Mouse (Mus musculus) forebrain, embryonic 14.5 days (tissue): Measurements from ENCODE around the gene Cib1. TPM values are rescaled to one million over a fixed set of nuclear protein-coding genes. Genes with fewer than 3 reads are reported as not detected.

Source experiments
- ATAC-seq: fragments of 200-750 bp; cut with Nextera tagmentation; 2 replicates; pipeline ENCODE4 v1.8.0; 2017; ENCODE audit warnings: mild to moderate bottlenecking, moderate library complexity
- DNase-seq: peaks from one replicate; pipeline ENCODE4 v3.0.0-alpha.2; 2015; ENCODE audit warnings: low spot score
- H3K27ac ChIP-seq: fragments of 300-500 bp; sonication (generic); 2 replicates; pipeline ENCODE4 v1.5.1; 2014; ENCODE audit warnings: low read depth, mild to moderate bottlenecking, control low read depth, low read length, moderate library complexity
- H3K27me3 ChIP-seq: fragments of 300-500 bp; sonication (generic); replicated peaks from 2 replicates; pipeline ENCODE4 v1.6.1; 2014; ENCODE audit warnings: low read length, control low read depth, mixed read lengths; ENCODE audit not compliant: control insufficient read depth, insufficient read depth
- H3K36me3 ChIP-seq: fragments of 300-500 bp; sonication (generic); 2 replicates; pipeline ENCODE4 v1.6.1; 2014; ENCODE audit warnings: low read length, control low read depth; ENCODE audit not compliant: control insufficient read depth, insufficient read depth
- H3K4me1 ChIP-seq: fragments of 300-500 bp; sonication (generic); 2 replicates; pipeline ENCODE4 v1.6.1; 2014; ENCODE audit warnings: antibody characterized with exemption, low read length, control low read depth; ENCODE audit not compliant: control insufficient read depth, insufficient read depth
- H3K4me2 ChIP-seq: fragments of 300-500 bp; sonication (generic); 2 replicates; pipeline ENCODE4 v1.6.1; 2014; ENCODE audit warnings: mild to moderate bottlenecking, control low read depth, low read length
- H3K4me3 ChIP-seq: fragments of 300-500 bp; sonication (generic); 2 replicates; pipeline ENCODE4 v1.5.1; 2014; ENCODE audit warnings: low read depth, low read length, control low read depth
- H3K9ac ChIP-seq: fragments of 300-500 bp; sonication (generic); 2 replicates; pipeline ENCODE4 v1.6.1; 2014; ENCODE audit warnings: mild to moderate bottlenecking, low read length, control low read depth, moderate library complexity
- H3K9me3 ChIP-seq: fragments of 300-500 bp; sonication (generic); replicated peaks from 2 replicates; pipeline ENCODE4 v1.6.1; 2016; ENCODE audit warnings: low read length, control low read depth, mixed read lengths; ENCODE audit not compliant: control insufficient read depth
- WGBS: fragments of 180-500 bp; shearing (Covaris S2); extraction: QIAGEN DNeasy Blood & Tissue Kit; methylation state at CpG from one replicate; pipeline ENCODE4 v1.1.7; 2014; 5-methylcytosine and 5-hydroxymethylcytosine counted together
- polyA plus RNA-seq: library from polyadenylated mRNA; unstranded; fragments of >200 nt; fragmentation: Nextera tagmentation; extraction: Ambion mirVana; gene quantifications from 2 replicates; pipeline ENCODE4 v1.2.1, GENCODE M21; 2014

The Cib1 gene
- polyA plus RNA-seq, 1 experiment from 2014 or later: 38.5 TPM

GRCm38 (mm10) chr7:80246148-80246721 lies 13.6 kb upstream of the Cib1 start, which contains the start of gene Ttll13:
Gene Ttll13, plus strand, starts transcription at chr7:80246376.
- under 1% methylated on average over 48 of the region's 48 CpGs for WGBS
- ATAC-seq: peak; percentile 99
- H3K36me3 ChIP-seq: no peaks in the 10 kb centered on the region
- H3K9ac ChIP-seq: peak within 1 kb of the TSS; percentile 69
- H3K9me3 ChIP-seq: no peaks in the 10 kb centered on the region
- no peaks in the 10 kb centered on the region for H3K27me3 ChIP-seq
- H3K4me3 ChIP-seq: peak within 1 kb of the TSS; percentile 48
- peak within 1 kb of the TSS; percentile 78 for H3K27ac ChIP-seq
- DNase-seq: peak; percentile 99
- no peaks in the 10 kb centered on the region for H3K4me1 ChIP-seq
- H3K4me2 ChIP-seq: peak within 1 kb of the TSS; percentile 55

DNA sequence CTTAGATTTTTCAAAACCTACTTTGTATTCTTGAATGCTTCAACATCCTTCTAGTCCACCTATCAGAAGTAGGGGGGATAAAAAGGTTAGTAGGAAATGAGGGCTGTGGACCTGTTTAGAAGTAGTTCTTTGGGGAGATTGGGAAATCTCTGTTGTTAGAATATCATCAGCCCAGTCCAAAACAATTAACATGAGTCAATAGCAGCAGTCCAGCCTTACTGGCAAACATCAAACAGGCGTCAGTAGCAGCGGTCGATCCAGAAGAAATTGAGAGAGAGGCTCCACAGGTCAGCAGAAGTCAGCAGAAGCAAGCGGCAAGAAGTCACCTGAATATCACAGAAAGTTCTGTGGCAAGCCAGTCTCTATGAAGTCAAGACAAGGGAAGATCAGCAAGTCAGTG lies 12.2 kb upstream of the Cib1 start:
- WGBS: 96% methylated on average over 4 of the region's 4 CpGs
- ATAC-seq: no peak

DNA sequence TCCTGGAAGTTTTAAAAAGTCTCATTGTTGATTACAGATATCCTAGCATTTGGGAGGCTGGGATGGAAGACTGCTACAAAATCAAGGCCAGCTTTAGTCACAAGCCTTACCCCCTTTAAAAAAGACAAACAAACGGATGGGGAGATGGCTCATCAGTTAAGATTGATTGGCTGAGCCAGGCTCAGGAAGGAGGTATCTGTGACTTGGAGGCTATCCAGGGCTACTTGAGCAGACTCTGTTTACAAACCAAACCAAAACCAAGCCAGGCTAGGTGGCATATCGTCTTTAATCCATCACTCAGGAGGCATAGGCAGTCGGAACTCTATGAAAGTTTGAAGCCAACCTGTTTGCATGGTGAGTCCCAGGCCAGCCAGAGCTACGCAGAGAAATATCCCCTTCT lies 9.0 kb upstream of the Cib1 start:
- Histone ChIP-seq H3K9me3 (no peaks in the 10 kb centered on the region), H3K4me3 (no peak overlapping the region), H3K4me1 (no peaks in the 10 kb centered on the region), H3K9ac (no peak overlapping the region), H3K36me3 (peaks cover 19% of the 10 kb centered on the region), H3K27me3 (no peaks in the 10 kb centered on the region), H3K27ac (no peak overlapping the region), H3K4me2 (no peak overlapping the region)
- no peak for DNase-seq
- 88% methylated on average over 4 of the region's 4 CpGs for WGBS
- no peak for ATAC-seq

More for the DNA sequence above, 12.2 kb upstream of the Cib1 start:
- no peak overlapping the region for H3K4me2 ChIP-seq
- H3K9me3 ChIP-seq: no peaks in the 10 kb centered on the region
- no peaks in the 10 kb centered on the region for H3K27me3 ChIP-seq
- no peak for DNase-seq
- no peak overlapping the region for H3K27ac ChIP-seq
- no peak overlapping the region for H3K4me3 ChIP-seq
- no peaks in the 10 kb centered on the region for H3K4me1 ChIP-seq
- H3K9ac ChIP-seq: no peak overlapping the region
- H3K36me3 ChIP-seq: peaks cover 7% of the 10 kb centered on the region; the same call in 1 of the 2 replicates

GRCm38 (mm10) chr7:80238542-80238941 lies 5.9 kb upstream of the Cib1 start:
- H3K4me1 ChIP-seq: no peaks in the 10 kb centered on the region
- ATAC-seq (no peak), DNase-seq (no peak)
- no peak overlapping the region for H3K4me3 ChIP-seq
- 89% methylated on average over 10 of the region's 10 CpGs for WGBS
- H3K9me3 ChIP-seq: no peaks in the 10 kb centered on the region
- peaks cover 19% of the 10 kb centered on the region for H3K36me3 ChIP-seq
- H3K4me2 ChIP-seq: no peak overlapping the region
- H3K9ac ChIP-seq: no peak overlapping the region
- no peak overlapping the region for H3K27ac ChIP-seq
- H3K27me3 ChIP-seq: no peaks in the 10 kb centered on the region

- H3K27me3 ChIP-seq: no peaks in the 10 kb centered on the region
- peak overlapping the region; percentile 95 for H3K4me2 ChIP-seq
- H3K4me3 ChIP-seq: no peak overlapping the region
- no peak overlapping the region for H3K27ac ChIP-seq
- ATAC-seq: no peak
- no peaks in the 10 kb centered on the region for H3K9me3 ChIP-seq
- H3K36me3 ChIP-seq: peaks cover 4% of the 10 kb centered on the region; the same call in 1 of the 2 replicates
- peak overlapping the region; percentile 13; the same call in 1 of the 2 replicates for H3K9ac ChIP-seq
- peaks cover 11% of the 10 kb centered on the region for H3K4me1 ChIP-seq
- DNase-seq: no peak
- 84% methylated on average over 9 of the region's 9 CpGs for WGBS
These were observed 1.2 kb upstream of the Cib1 start for GRCm38 (mm10) chr7:80233799-80234198.

DNA sequence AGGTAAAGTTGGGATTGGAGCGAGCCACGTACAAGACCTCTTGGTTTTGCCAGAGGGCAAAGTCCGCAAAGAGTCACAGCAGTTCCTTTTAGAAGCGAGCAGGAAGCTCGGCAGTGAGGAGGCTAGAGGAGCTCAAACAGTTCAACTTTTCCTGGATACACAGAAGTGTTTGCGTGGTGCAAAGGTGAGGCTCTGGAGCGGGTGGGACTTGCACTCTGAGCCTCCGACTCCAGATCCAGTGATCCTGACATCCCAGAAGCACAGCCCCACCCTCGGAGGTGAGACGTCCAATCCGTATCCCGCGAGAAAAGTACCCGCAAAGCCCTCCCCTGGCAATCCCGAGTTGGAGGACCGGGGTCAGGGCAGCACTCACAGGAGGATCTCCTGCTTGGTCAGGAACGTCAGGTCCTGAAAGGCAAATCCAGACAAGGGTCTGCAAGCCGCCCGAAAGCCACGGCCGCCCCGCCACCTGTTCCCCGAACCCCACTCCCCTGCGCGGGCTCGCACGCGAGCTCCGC lies 583 bp downstream of the Cib1 start:
- WGBS: under 1% methylated on average over 29 of the region's 29 CpGs
- DNase-seq: peak; percentile 10
- Histone ChIP-seq H3K9me3 (no peaks in the 10 kb centered on the region), H3K27me3 (no peaks in the 10 kb centered on the region), H3K4me2 (peak overlapping the region; percentile 95), H3K4me3 (peak overlapping the region; percentile 65), H3K27ac (no peak overlapping the region), H3K4me1 (peaks cover 11% of the 10 kb centered on the region), H3K36me3 (peaks cover 6% of the 10 kb centered on the region), H3K9ac (peak overlapping the region; percentile 54)
- peak; percentile 45; the same call in 1 of the 2 replicates for ATAC-seq

DNA sequence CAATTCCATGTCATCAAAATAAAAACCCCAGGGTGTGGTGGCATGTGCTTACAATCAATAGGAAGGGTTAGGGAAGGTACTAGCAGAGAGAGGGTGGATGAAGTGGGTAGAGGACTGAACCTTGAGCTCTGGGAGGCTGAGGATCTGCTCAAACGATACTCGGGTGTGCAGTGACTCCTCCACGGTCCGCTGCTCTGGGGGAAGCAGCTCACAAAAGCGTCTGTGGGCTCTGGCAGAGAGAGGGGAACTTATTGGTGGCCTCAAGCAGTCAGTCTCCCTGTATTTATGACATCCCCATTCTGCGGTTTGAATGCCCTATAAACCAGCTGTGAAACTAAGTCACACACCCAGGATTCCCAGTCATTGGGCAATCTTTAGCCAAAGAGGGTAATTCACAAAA lies 2.4 kb downstream of the Cib1 start:
- Histone ChIP-seq H3K9me3 (no peaks in the 10 kb centered on the region), H3K27me3 (no peaks in the 10 kb centered on the region), H3K9ac (no peak overlapping the region), H3K36me3 (peaks cover 23% of the 10 kb centered on the region), H3K27ac (no peak overlapping the region), H3K4me3 (no peak overlapping the region), H3K4me2 (no peak overlapping the region), H3K4me1 (peaks cover 11% of the 10 kb centered on the region)
- 59% methylated on average over 6 of the region's 6 CpGs for WGBS
- DNase-seq (no peak), ATAC-seq (no peak)

- H3K27ac ChIP-seq: no peak overlapping the region
- peaks cover 51% of the 10 kb centered on the region for H3K36me3 ChIP-seq
- no peak overlapping the region for H3K4me3 ChIP-seq
- ATAC-seq: no peak
- peaks cover 7% of the 10 kb centered on the region; the same call in 1 of the 2 replicates for H3K4me1 ChIP-seq
- no peak for DNase-seq
- no peaks in the 10 kb centered on the region for H3K27me3 ChIP-seq
- WGBS: 95% methylated on average over 4 of the region's 4 CpGs
- no peaks in the 10 kb centered on the region for H3K9me3 ChIP-seq
- H3K4me2 ChIP-seq: no peak overlapping the region
- H3K9ac ChIP-seq: no peak overlapping the region
These were observed 5.5 kb downstream of the Cib1 start for GRCm38 (mm10) chr7:80227065-80227464.

GRCm38 (mm10) chr7:80221179-80221750 lies 11.3 kb downstream of the Cib1 start:
- Histone ChIP-seq H3K9me3 (no peaks in the 10 kb centered on the region), H3K4me1 (no peaks in the 10 kb centered on the region), H3K27ac (no peak overlapping the region), H3K36me3 (peaks cover 95% of the 10 kb centered on the region), H3K9ac (no peak overlapping the region), H3K4me2 (no peak overlapping the region), H3K27me3 (no peaks in the 10 kb centered on the region), H3K4me3 (no peak overlapping the region)
- no peak for ATAC-seq
- WGBS: 89% methylated on average over 4 of the region's 4 CpGs
- no peak for DNase-seq
